In genomic region chr12:78919079-78919712, GRCm38 (mm10) we compare ENCODE assay signal across 8 mouse cellular contexts. TPM values are rescaled to one million over a fixed set of nuclear protein-coding genes. Genes with fewer than 3 reads are reported as not detected.
DNase-seq lines count a peak whose midpoint lies in the region; ATAC-seq and TF ChIP-seq lines count a peak whose summit lies in the region.

No protein-coding gene starts in this region.

- ATAC-seq in forebrain, embryonic 12.5 days (ENCODE audit: low FRiP score): peak; percentile 74
- peak; percentile 58; the same call in 1 of the 2 replicates for ATAC-seq in liver, postnatal 0 days
- ATAC-seq in neural tube, embryonic 13.5 days (ENCODE audit: low read depth): peak; percentile 80

- peaks cover 3% of the 10 kb centered on the region; the same call in 1 of the 2 replicates for H3K27me3 ChIP-seq in forebrain, embryonic 12.5 days
- no peaks in the 10 kb centered on the region for H3K27me3 ChIP-seq in liver, postnatal 0 days (ENCODE audit: insufficient read depth, low read length)
- peaks cover 2% of the 10 kb centered on the region for H3K27me3 ChIP-seq in neural tube, embryonic 13.5 days

- WGBS in forebrain, embryonic 12.5 days: 35% methylated on average over 16 of the region's 16 CpGs
- WGBS in liver, postnatal 0 days (ENCODE audit: insufficient replicate concordance): 27% methylated on average over 16 of the region's 16 CpGs
- WGBS in neural tube, embryonic 13.5 days: 28% methylated on average over 16 of the region's 16 CpGs

- H3K27ac ChIP-seq in ES-E14 (ENCODE audit: insufficient read depth, low read depth, low read length, poor library complexity, severe bottlenecking): no peak overlapping the region
- no peak overlapping the region for H3K27ac ChIP-seq in forebrain, embryonic 12.5 days
- no peak overlapping the region for H3K27ac ChIP-seq in liver, postnatal 0 days (ENCODE audit: low read depth)
- H3K27ac ChIP-seq in neural tube, embryonic 13.5 days (replicated peaks): no peak overlapping the region

- no peak for TF ChIP-seq EP300 in liver, postnatal 0 days (IDR thresholded peaks at IDR 0.05; ENCODE audit: low read depth)

- H3K4me2 ChIP-seq in forebrain, embryonic 12.5 days: no peak overlapping the region
- H3K4me2 ChIP-seq in liver, postnatal 0 days (ENCODE audit: low read depth, low read length): peak overlapping the region; percentile 1; the same call in 1 of the 2 replicates
- peak overlapping the region; percentile 42 for H3K4me2 ChIP-seq in neural tube, embryonic 13.5 days

- no peaks in the 10 kb centered on the region for H3K9me3 ChIP-seq in ES-E14 (ENCODE audit: control insufficient read depth, insufficient read depth, low read depth, low read length)
- no peaks in the 10 kb centered on the region for H3K9me3 ChIP-seq in forebrain, embryonic 12.5 days
- H3K9me3 ChIP-seq in liver, postnatal 0 days (ENCODE audit: low read length): no peaks in the 10 kb centered on the region
- no peaks in the 10 kb centered on the region; the same call in 1 of the 2 replicates for H3K9me3 ChIP-seq in neural tube, embryonic 13.5 days

- no peak overlapping the region for H3K4me3 ChIP-seq in ES-E14 (ENCODE audit: insufficient read depth in 1 of 2, low read depth in 1 of 2, low read length in 2 of 2, poor library complexity in 1 of 2, severe bottlenecking in 1 of 2)
- H3K4me3 ChIP-seq in forebrain, embryonic 12.5 days (replicated peaks): no peak overlapping the region
- no peak overlapping the region for H3K4me3 ChIP-seq in liver, postnatal 0 days (ENCODE audit: low read depth, low read length)
- no peak overlapping the region for H3K4me3 ChIP-seq in neural tube, embryonic 13.5 days

- peak; percentile 72 for DNase-seq in ES-E14 (ENCODE audit: low read depth, low spot score)
- peak; percentile 66 for DNase-seq in c-Kit-positive CD71-positive TER-119-positive erythroid progenitor cells, embryonic 14.5 days (ENCODE audit: low spot score)
- peak; percentile 38 to 59 for DNase-seq in heart, postnatal 36 days
- peak; percentile 47 to 86 for DNase-seq in layer of hippocampus, adult 18-20 months (ENCODE audit: low spot score in 2 of 2)
- peak; percentile 59 for DNase-seq in liver, postnatal 0 days
- DNase-seq in thymus, adult 18-20 months: peak; percentile 38 to 44

- intact Hi-C loops in heart, postnatal 36 days (cut with DNase I): loop anchor here (1.0 to 5.0 kb wide), 2 partner anchors 88 to 104 kb away; partner anchors contain the start of gene Tmem229b

- no peak overlapping the region for H3K9ac ChIP-seq in ES-E14 (ENCODE audit: insufficient read depth, low read depth, low read length, poor library complexity, severe bottlenecking)
- no peak overlapping the region for H3K9ac ChIP-seq in forebrain, embryonic 12.5 days
- H3K9ac ChIP-seq in liver, postnatal 0 days (replicated peaks): no peak overlapping the region
- 0 out of 2 replicates have a peak overlapping the region, but pooled peaks have one; percentile 41 for H3K9ac ChIP-seq in neural tube, embryonic 13.5 days

- no peaks in the 10 kb centered on the region for H3K4me1 ChIP-seq in ES-E14 (ENCODE audit: control insufficient read depth in 2 of 2, insufficient read depth in 2 of 2, low read length in 2 of 2, poor library complexity in 1 of 2)
- H3K4me1 ChIP-seq in forebrain, embryonic 12.5 days: 0 out of 2 replicates have a peak, but pooled peaks cover 7% of the 10 kb centered on the region
- 0 out of 2 replicates have a peak, but pooled peaks cover 3% of the 10 kb centered on the region for H3K4me1 ChIP-seq in liver, postnatal 0 days (ENCODE audit: insufficient read depth)
- peaks cover 12% of the 10 kb centered on the region for H3K4me1 ChIP-seq in neural tube, embryonic 13.5 days (replicated peaks)

- no peaks in the 10 kb centered on the region for H3K36me3 ChIP-seq in ES-E14 (ENCODE audit: control insufficient read depth, insufficient read depth, low read length, poor library complexity, severe bottlenecking)
- H3K36me3 ChIP-seq in forebrain, embryonic 12.5 days (replicated peaks): no peaks in the 10 kb centered on the region
- no peaks in the 10 kb centered on the region for H3K36me3 ChIP-seq in liver, postnatal 0 days (replicated peaks; ENCODE audit: insufficient read depth, low read length)
- no peaks in the 10 kb centered on the region for H3K36me3 ChIP-seq in neural tube, embryonic 13.5 days

- TF ChIP-seq CTCF in liver, postnatal 0 days (IDR thresholded peaks at IDR 0.05; ENCODE audit: low read depth): peak; percentile 95

- in situ Hi-C loops in ES-E14 (cut with MboI; ENCODE audit: low sequenced_read_pairs in 2 of 2, unreplicated experiment in 2 of 2): loop anchor here in 1 of 2 experiments (10.0 kb wide), 1 partner anchor 166 kb away; the partner anchor contains the start of gene Pigh

TF ChIP-seq in ES-E14, 5 proteins besides CTCF, POLR2A, EP300 and RAD21:
- TF ChIP-seq ZC3H11A (IDR thresholded peaks at IDR 0.05; ENCODE audit: borderline replicate concordance, low read depth, low read length) (peak; percentile 90), CHD2 (IDR thresholded peaks at IDR 0.05; ENCODE audit: low read depth, low read length) (no peak)
TF ChIP-seq in ES-E14: peak in this region for 1.

RNA-seq across cellular contexts. Expression of gene Plek2, which starts 12.4 kb away (rescaled TPM):
- total RNA-seq in ES-E14 (2012; rRNA removed): 0.98 and 1.1 TPM in 2 replicates
- 1.9 and 2.7 TPM in 2 replicates for polyA plus RNA-seq in forebrain, embryonic 12.5 days (2016; fragmentation: Nextera tagmentation; extraction: Ambion mirVana)
- total RNA-seq in heart, postnatal 36 days (2021): under 1 TPM; 0.36 to 0.60 TPM
- total RNA-seq in layer of hippocampus, adult 18-20 months (2021): under 1 TPM; 0.27 to 0.33 TPM
- polyA plus RNA-seq in liver, postnatal 0 days (2015; fragmentation: Nextera tagmentation; extraction: Ambion mirVana): 11.9 and 20.6 TPM in 2 replicates
- polyA plus RNA-seq in neural tube, embryonic 13.5 days (2015; fragmentation: Nextera tagmentation; extraction: Ambion mirVana): 1.0 and 1.1 TPM in 2 replicates

RNA-seq across cellular contexts. Expression of gene Eif2s1, which starts 57.6 kb away (rescaled TPM):
- total RNA-seq in ES-E14 (2012; rRNA removed): 113 and 184 TPM in 2 replicates
- 184 and 188 TPM in 2 replicates for polyA plus RNA-seq in forebrain, embryonic 12.5 days (2016; fragmentation: Nextera tagmentation; extraction: Ambion mirVana)
- 10 to 100 TPM; 52.1 to 59.3 TPM for total RNA-seq in heart, postnatal 36 days (2021)
- total RNA-seq in layer of hippocampus, adult 18-20 months (2021): 10 to 100 TPM; 49.4 to 52.2 TPM
- polyA plus RNA-seq in liver, postnatal 0 days (2015; fragmentation: Nextera tagmentation; extraction: Ambion mirVana): 83.0 and 88.8 TPM in 2 replicates
- 167 and 176 TPM in 2 replicates for polyA plus RNA-seq in neural tube, embryonic 13.5 days (2015; fragmentation: Nextera tagmentation; extraction: Ambion mirVana)

RNA-seq across cellular contexts. Expression of gene Atp6v1d, which starts 57.8 kb away (rescaled TPM):
- 34.8 and 44.6 TPM in 2 replicates for total RNA-seq in ES-E14 (2012; rRNA removed)
- 88.9 and 90.9 TPM in 2 replicates for polyA plus RNA-seq in forebrain, embryonic 12.5 days (2016; fragmentation: Nextera tagmentation; extraction: Ambion mirVana)
- total RNA-seq in heart, postnatal 36 days (2021): 10 to 100 TPM; 81.1 to 83.5 TPM
- total RNA-seq in layer of hippocampus, adult 18-20 months (2021): 100 to 1,000 TPM; 255 to 270 TPM
- 36.1 and 36.3 TPM in 2 replicates for polyA plus RNA-seq in liver, postnatal 0 days (2015; fragmentation: Nextera tagmentation; extraction: Ambion mirVana)
- polyA plus RNA-seq in neural tube, embryonic 13.5 days (2015; fragmentation: Nextera tagmentation; extraction: Ambion mirVana): 125 and 128 TPM in 2 replicates
